Mouse (Mus musculus) hindlimb bud, embryonic 11.5 days (tissue): Measurements from ENCODE around the gene Gdpd2.

ENCODE experiments used
- DNase-seq: peaks from one replicate; pipeline ENCODE4 v3.0.0-alpha.2; 2012; ENCODE audit warnings: low read depth, low spot score; ENCODE audit errors: extremely low spot score

The Gdpd2 gene

GRCm38 (mm10) chrX:100776985-100777654 is 47.4 kb downstream of the Gdpd2 start:
- DNase-seq, result no peak

GRCm38 (mm10) chrX:100777655-100778234 is 48.1 kb downstream of the Gdpd2 start:
- DNase-seq, result no peak

GRCm38 (mm10) chrX:100778397-100778796 is 48.7 kb downstream of the Gdpd2 start:
- no peak for DNase-seq
